Mouse (Mus musculus): ENCODE data around the gene Dgke.
"Not testable (repeated sequence)": the region's sequence is repeated elsewhere in the genome, so short reads cannot be mapped to it uniquely, and the experiment has no call there.

Gene Dgke

DNA sequence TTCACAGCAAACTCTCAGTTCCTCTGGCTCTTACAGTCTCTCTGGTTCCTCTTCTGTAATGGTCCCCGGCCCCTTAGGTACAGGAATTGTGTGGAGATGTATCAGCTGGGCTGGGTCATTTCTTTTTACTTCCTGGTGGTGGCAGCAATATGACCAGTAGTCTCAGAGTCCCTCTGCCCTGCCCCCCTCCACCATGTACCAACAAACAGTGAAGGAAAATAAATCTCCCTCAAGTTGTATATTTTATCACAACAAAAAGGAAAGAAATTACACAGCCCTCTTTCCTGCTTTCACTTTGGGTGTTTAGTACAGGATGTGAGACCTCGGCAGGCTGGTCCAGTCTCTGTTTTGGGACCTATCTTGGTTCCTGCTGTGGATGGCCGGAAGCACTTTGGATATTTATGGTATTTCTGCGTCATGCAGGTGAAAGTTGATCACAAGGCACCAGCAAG, 9.7 kb upstream of the Dgke start:
- DNase-seq (ENCODE audit: extremely low read depth, low read depth, low spot score): no peak

- no peak for DNase-seq (ENCODE audit: extremely low read depth, low read depth, low spot score)
Measured at GRCm38 (mm10) chr11:89074783-89075413, 8.2 kb upstream of the Dgke start.

GRCm38 (mm10) chr11:89073541-89073940, 6.9 kb upstream of the Dgke start, which contains the start of gene Gm525:
Gm525 (plus strand) TSS chr11:89073841.
- no peak for DNase-seq (ENCODE audit: extremely low read depth, low read depth, low spot score)

DNA sequence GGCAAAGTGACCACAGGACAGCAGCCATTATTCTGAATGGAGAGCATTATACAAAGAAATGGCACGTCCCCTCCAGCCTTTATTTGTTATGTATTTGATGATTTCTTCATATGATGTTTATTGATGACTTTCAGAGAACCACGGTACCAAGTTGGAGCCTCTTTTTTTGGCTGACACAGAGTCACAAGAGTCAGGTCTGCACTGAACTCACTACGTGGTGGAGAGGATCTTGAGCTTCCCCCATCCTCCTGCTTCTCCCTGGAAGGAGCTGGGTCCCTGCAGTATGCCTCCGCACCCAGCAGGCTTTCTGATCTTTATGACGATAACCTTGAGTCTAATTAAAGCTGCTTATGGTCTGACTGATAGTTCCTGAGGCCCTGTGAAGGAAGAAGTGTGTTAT, 4.9 kb upstream of the Dgke start:
- DNase-seq (ENCODE audit: extremely low read depth, low read depth, low spot score): no peak

DNA sequence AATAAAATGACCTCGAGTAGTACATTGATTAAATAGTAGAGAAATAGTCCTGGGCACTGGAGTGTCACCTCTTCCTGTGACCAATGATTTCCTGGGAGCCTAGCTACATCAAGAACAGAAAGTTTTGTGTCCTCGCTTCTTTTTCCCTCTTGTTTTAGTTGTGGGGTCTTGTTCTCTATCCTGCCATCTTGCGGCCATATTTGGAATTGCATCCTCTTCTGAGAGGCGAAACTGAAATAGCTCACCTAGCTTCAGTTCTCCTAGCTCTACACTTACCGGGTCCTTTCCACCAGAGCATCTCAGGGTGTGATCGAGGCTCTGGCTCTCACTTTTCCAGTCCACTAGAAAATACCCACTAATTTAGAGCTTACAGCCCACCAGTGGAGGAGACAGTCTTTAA, 2.7 kb upstream of the Dgke start:
- no peak for DNase-seq (ENCODE audit: extremely low read depth, low read depth, low spot score)

GRCm38 (mm10) chr11:89068649-89069048, 2.0 kb upstream of the Dgke start:
- no peak for DNase-seq (ENCODE audit: extremely low read depth, low read depth, low spot score)

GRCm38 (mm10) chr11:89067871-89068490, 1.3 kb upstream of the Dgke start:
- no peak for DNase-seq (ENCODE audit: extremely low read depth, low read depth, low spot score)

GRCm38 (mm10) chr11:89067301-89067822, 712 bp upstream of the Dgke start:
- no peak for DNase-seq (ENCODE audit: extremely low read depth, low read depth, low spot score)

GRCm38 (mm10) chr11:89066126-89066525, 524 bp downstream of the Dgke start:
- DNase-seq (ENCODE audit: extremely low read depth, low read depth, low spot score): no peak

- DNase-seq (ENCODE audit: extremely low read depth, low read depth, low spot score): no peak
Measured at GRCm38 (mm10) chr11:89065297-89065696, 1.4 kb downstream of the Dgke start.

DNA sequence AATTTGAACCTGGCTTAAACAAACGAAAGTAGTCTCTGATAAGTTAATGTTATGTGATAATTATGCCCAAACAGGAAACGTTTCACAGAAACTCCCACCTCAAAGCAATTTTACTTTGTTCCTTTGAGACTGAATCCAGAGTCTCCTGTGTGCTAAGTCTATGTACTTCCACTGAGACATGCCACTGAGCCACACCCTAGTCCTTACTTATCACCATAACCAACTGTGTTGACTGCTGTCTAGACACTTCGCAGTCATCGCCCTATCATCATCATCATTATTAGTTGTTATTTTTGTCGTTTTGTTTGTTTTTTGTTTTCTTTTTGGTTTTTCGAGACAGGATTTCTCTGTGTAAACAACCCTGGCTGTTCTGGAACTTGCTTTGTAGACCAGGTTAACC, 2.3 kb downstream of the Dgke start:
- no peak for DNase-seq (ENCODE audit: extremely low read depth, low read depth, low spot score)

- DNase-seq (ENCODE audit: extremely low read depth, low read depth, low spot score): no peak
Measured at GRCm38 (mm10) chr11:89061362-89061761, 5.3 kb downstream of the Dgke start.

- DNase-seq (ENCODE audit: extremely low read depth, low read depth, low spot score): no peak
Measured at GRCm38 (mm10) chr11:89060423-89061089, 6.1 kb downstream of the Dgke start.

GRCm38 (mm10) chr11:89059919-89060422, 6.7 kb downstream of the Dgke start:
- DNase-seq (ENCODE audit: extremely low read depth, low read depth, low spot score): no peak

DNA sequence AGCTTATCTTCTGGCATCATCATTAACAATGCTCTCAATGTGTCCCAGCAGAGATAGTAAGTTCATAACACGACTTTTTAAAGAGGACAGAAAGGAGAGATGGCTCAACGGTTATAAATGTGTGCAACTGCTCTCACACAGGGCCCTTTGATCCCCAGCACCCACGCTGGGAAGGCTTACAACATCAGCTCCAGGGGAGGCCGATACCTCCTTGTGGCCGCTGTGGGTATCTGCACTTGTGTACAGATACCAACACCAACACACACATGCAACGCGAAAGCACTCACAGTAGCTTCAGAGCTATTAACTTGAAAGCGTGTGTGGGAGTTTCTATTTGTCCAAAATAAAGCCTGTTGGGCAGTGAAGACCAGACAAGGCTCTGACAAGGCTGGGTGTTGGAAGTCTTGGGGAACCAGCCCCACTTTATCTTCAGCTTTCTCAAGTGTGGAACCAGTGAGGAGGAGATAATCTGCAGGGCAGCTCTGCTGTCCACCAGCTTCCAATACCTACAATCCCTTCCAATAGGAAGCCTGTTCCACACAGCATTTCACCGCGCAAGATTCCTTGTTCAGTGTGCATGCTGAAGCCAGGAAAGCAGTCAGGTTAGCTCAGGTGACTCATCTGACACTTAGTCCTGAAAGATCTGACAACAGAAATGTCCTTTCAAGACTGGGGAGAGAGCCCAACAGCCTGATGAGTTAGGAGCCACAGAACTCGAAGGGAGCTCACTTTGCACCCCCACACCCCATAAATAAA, 8.0 kb downstream of the Dgke start:
- DNase-seq (ENCODE audit: extremely low read depth, low read depth, low spot score): no peak

DNA sequence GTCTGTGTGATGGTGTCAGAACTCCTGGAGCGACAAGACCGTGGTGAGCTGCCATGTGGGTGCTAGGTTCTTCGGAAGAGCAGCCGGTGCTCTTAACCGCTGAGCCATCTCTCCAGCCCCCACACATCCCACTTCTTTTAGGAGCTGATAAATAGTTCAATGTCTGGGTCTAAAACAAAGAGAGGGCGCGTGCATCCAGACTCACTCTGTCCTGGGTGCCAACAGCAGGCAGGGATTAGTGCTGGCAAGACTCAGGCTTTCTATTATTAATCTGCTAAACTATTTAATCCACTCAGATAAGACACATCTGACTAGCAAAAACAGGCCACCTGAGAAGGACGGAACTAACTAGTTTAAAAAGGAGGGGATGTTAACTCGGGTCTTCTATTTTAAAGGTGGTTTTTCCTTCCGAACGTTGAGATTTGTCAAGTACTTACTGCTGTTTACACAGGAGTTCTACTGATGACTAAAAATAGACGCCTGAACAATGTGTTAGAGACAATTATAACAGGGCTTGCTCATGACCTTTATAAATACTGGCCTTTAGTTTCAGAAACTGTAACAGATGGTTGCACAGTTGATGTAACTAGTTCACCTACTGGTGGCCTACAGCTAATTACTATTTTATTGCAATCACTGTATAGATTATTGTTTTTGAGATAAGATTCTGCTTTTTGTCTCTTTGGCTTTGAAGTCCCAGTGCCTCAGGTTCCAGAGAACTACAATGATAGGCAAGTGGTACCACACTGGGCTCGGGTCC, 10.5 kb downstream of the Dgke start:
- no peak for DNase-seq (ENCODE audit: extremely low read depth, low read depth, low spot score)

GRCm38 (mm10) chr11:89051767-89052166, 14.9 kb downstream of the Dgke start:
- DNase-seq (ENCODE audit: extremely low read depth, low read depth, low spot score): no peak

GRCm38 (mm10) chr11:89046021-89046420, 20.6 kb downstream of the Dgke start:
- no peak for DNase-seq (ENCODE audit: extremely low read depth, low read depth, low spot score)

DNA sequence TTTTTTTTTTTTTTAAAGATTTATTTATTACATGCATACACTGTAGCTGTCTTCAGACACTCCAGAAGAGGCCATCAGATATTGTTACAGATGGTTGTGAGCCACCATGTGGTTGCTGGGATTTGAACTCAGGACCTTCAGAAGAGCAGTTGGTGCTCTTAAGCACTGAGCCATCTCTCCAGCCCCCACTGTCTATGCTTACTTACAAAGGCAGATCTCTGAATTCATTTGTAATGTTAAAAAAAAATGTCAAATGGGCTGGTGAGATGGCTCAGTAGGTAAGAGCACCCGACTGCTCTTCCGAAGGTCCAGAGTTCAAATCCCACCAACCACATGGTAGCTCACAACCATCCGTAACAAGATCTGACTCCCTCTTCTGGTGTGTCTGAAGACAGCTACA, 21.1 kb downstream of the Dgke start:
- not testable (repeated sequence) for DNase-seq (ENCODE audit: extremely low read depth, low read depth, low spot score)

- no peak for DNase-seq (ENCODE audit: extremely low read depth, low read depth, low spot score)
Measured at GRCm38 (mm10) chr11:89043046-89043445, 23.6 kb downstream of the Dgke start.

Measured in fat pad, adult 2 months (tissue).